Mouse (Mus musculus): ENCODE measurements around the gene Nudt3. TPM values are rescaled to one million over a fixed set of nuclear protein-coding genes. Genes with fewer than 3 reads are reported as not detected.

The Nudt3 gene
- polyA plus RNA-seq, 1 experiment from 2014 or later: 47.6 TPM

- H3K4me1 ChIP-seq (ENCODE audit: insufficient read depth, low read depth, low read length): no peaks in the 10 kb centered on the region
- peak; percentile 40 for DNase-seq (ENCODE audit: low spot score)
- no peak for TF ChIP-seq EP300 (IDR thresholded peaks at IDR 0.05)
- no peak for TF ChIP-seq CTCF (IDR thresholded peaks at IDR 0.05)
- H3K36me3 ChIP-seq (ENCODE audit: insufficient read depth, low read length): peaks cover 7% of the 10 kb centered on the region; the same call in 1 of the 2 replicates
- no peaks in the 10 kb centered on the region for H3K9me3 ChIP-seq (ENCODE audit: low read length)
- no peaks in the 10 kb centered on the region for H3K27me3 ChIP-seq (replicated peaks; ENCODE audit: insufficient read depth, low read length)
- no peak overlapping the region for H3K9ac ChIP-seq (replicated peaks; ENCODE audit: low read depth)
- H3K4me2 ChIP-seq (replicated peaks; ENCODE audit: low read depth, low read length): no peak overlapping the region
- no peak overlapping the region for H3K4me3 ChIP-seq (ENCODE audit: low read depth, low read length)
- ATAC-seq: peak; percentile 55
- no peak overlapping the region; the same call in 1 of the 2 replicates for H3K27ac ChIP-seq (ENCODE audit: low read length)
- 43% methylated on average over 21 of the region's 21 CpGs for WGBS
These were observed 26.7 kb downstream of the Nudt3 start for GRCm38 (mm10) chr17:27596376-27597190.

GRCm38 (mm10) chr17:27595659-27596375 lies 27.5 kb downstream of the Nudt3 start:
- H3K4me2 ChIP-seq (replicated peaks; ENCODE audit: low read depth, low read length): no peak overlapping the region
- H3K4me3 ChIP-seq (ENCODE audit: low read depth, low read length): no peak overlapping the region
- H3K36me3 ChIP-seq (ENCODE audit: insufficient read depth, low read length): peaks cover 7% of the 10 kb centered on the region; the same call in 1 of the 2 replicates
- ATAC-seq (peak; percentile 32), DNase-seq (ENCODE audit: low spot score) (no peak)
- H3K9ac ChIP-seq (replicated peaks; ENCODE audit: low read depth): no peak overlapping the region
- no peaks in the 10 kb centered on the region for H3K27me3 ChIP-seq (replicated peaks; ENCODE audit: insufficient read depth, low read length)
- H3K9me3 ChIP-seq (ENCODE audit: low read length): no peaks in the 10 kb centered on the region
- peak overlapping the region; percentile 11; the same call in 1 of the 2 replicates for H3K27ac ChIP-seq (ENCODE audit: low read length)
- 58% methylated on average over 15 of the region's 15 CpGs for WGBS
- TF ChIP-seq EP300 (IDR thresholded peaks at IDR 0.05): no peak
- TF ChIP-seq CTCF (IDR thresholded peaks at IDR 0.05): 0 out of 2 replicates have a peak, but pooled peaks have one; percentile 4
- no peaks in the 10 kb centered on the region for H3K4me1 ChIP-seq (ENCODE audit: insufficient read depth, low read depth, low read length)

GRCm38 (mm10) chr17:27592565-27592910 lies 30.8 kb downstream of the Nudt3 start:
- WGBS: 93% methylated on average over 7 of the region's 7 CpGs
- Histone ChIP-seq H3K9ac (replicated peaks; ENCODE audit: low read depth) (no peak overlapping the region), H3K4me1 (ENCODE audit: insufficient read depth, low read depth, low read length) (no peaks in the 10 kb centered on the region), H3K27ac (ENCODE audit: low read length) (no peak overlapping the region), H3K4me2 (replicated peaks; ENCODE audit: low read depth, low read length) (no peak overlapping the region), H3K27me3 (replicated peaks; ENCODE audit: insufficient read depth, low read length) (no peaks in the 10 kb centered on the region), H3K4me3 (ENCODE audit: low read depth, low read length) (no peak overlapping the region), H3K9me3 (ENCODE audit: low read length) (no peaks in the 10 kb centered on the region), H3K36me3 (ENCODE audit: insufficient read depth, low read length) (peaks cover 7% of the 10 kb centered on the region; the same call in 1 of the 2 replicates)
- DNase-seq (ENCODE audit: low spot score) (no peak), ATAC-seq (no peak)
- TF ChIP-seq CTCF (IDR thresholded peaks at IDR 0.05) (no peak), EP300 (IDR thresholded peaks at IDR 0.05) (no peak)

GRCm38 (mm10) chr17:27591826-27592564 lies 31.3 kb downstream of the Nudt3 start:
- DNase-seq (ENCODE audit: low spot score) (no peak), ATAC-seq (no peak)
- Histone ChIP-seq H3K36me3 (ENCODE audit: insufficient read depth, low read length) (peaks cover 7% of the 10 kb centered on the region; the same call in 1 of the 2 replicates), H3K4me3 (ENCODE audit: low read depth, low read length) (no peak overlapping the region), H3K9ac (replicated peaks; ENCODE audit: low read depth) (no peak overlapping the region), H3K4me1 (ENCODE audit: insufficient read depth, low read depth, low read length) (no peaks in the 10 kb centered on the region), H3K4me2 (replicated peaks; ENCODE audit: low read depth, low read length) (no peak overlapping the region), H3K27ac (ENCODE audit: low read length) (no peak overlapping the region), H3K9me3 (ENCODE audit: low read length) (no peaks in the 10 kb centered on the region), H3K27me3 (replicated peaks; ENCODE audit: insufficient read depth, low read length) (no peaks in the 10 kb centered on the region)
- WGBS: 85% methylated on average over 12 of the region's 12 CpGs
- TF ChIP-seq EP300 (IDR thresholded peaks at IDR 0.05) (no peak), CTCF (IDR thresholded peaks at IDR 0.05) (peak; percentile 52)

- Histone ChIP-seq H3K4me2 (replicated peaks; ENCODE audit: low read depth, low read length) (no peak overlapping the region), H3K9me3 (ENCODE audit: low read length) (no peaks in the 10 kb centered on the region), H3K27me3 (replicated peaks; ENCODE audit: insufficient read depth, low read length) (no peaks in the 10 kb centered on the region), H3K36me3 (ENCODE audit: insufficient read depth, low read length) (0 out of 2 replicates have a peak, but pooled peaks cover 4% of the 10 kb centered on the region), H3K4me3 (ENCODE audit: low read depth, low read length) (no peak overlapping the region), H3K4me1 (ENCODE audit: insufficient read depth, low read depth, low read length) (no peaks in the 10 kb centered on the region), H3K27ac (ENCODE audit: low read length) (no peak overlapping the region), H3K9ac (replicated peaks; ENCODE audit: low read depth) (no peak overlapping the region)
- ATAC-seq: no peak
- WGBS: 79% methylated on average over 8 of the region's 8 CpGs
- no peak for DNase-seq (ENCODE audit: low spot score)
- no peak for TF ChIP-seq EP300 (IDR thresholded peaks at IDR 0.05)
- no peak for TF ChIP-seq CTCF (IDR thresholded peaks at IDR 0.05)
These were observed 35.1 kb downstream of the Nudt3 start for GRCm38 (mm10) chr17:27588231-27588630.

GRCm38 (mm10) chr17:27587252-27587651 lies 36.0 kb downstream of the Nudt3 start:
- TF ChIP-seq CTCF (IDR thresholded peaks at IDR 0.05) (no peak), EP300 (IDR thresholded peaks at IDR 0.05) (no peak)
- Histone ChIP-seq H3K9me3 (ENCODE audit: low read length) (no peaks in the 10 kb centered on the region), H3K27me3 (replicated peaks; ENCODE audit: insufficient read depth, low read length) (no peaks in the 10 kb centered on the region), H3K9ac (replicated peaks; ENCODE audit: low read depth) (no peak overlapping the region), H3K4me3 (ENCODE audit: low read depth, low read length) (no peak overlapping the region), H3K36me3 (ENCODE audit: insufficient read depth, low read length) (0 out of 2 replicates have a peak, but pooled peaks cover 3% of the 10 kb centered on the region), H3K27ac (ENCODE audit: low read length) (no peak overlapping the region), H3K4me2 (replicated peaks; ENCODE audit: low read depth, low read length) (no peak overlapping the region), H3K4me1 (ENCODE audit: insufficient read depth, low read depth, low read length) (no peaks in the 10 kb centered on the region)
- WGBS: 71% methylated on average over 12 of the region's 12 CpGs
- no peak for ATAC-seq
- DNase-seq (ENCODE audit: low spot score): no peak
